Mouse (Mus musculus) layer of hippocampus, adult 18-20 months (tissue): ENCODE data around the gene Gyg. TPM values are rescaled to one million over a fixed set of nuclear protein-coding genes. Genes with fewer than 3 reads are reported as not detected.

ENCODE experiments used
- DNase-seq, 2 experiments: peaks; one replicate each; pipeline ENCODE4 v3.0.0; 2022; ENCODE audit warnings: low spot score in 2 of 2
- long read RNA-seq: library from polyadenylated mRNA; stranded (forward); transcript quantifications from one replicate; pipeline ENCODE4 v2.0.0, GENCODE M21; 2021
- total RNA-seq, 2 experiments: library from RNA; stranded (reverse); gene quantifications; 2 replicates each; pipeline ENCODE4 v1.2.3; 2021

Gene Gyg
- total RNA-seq: 10 to 100 TPM; 43.2 to 46.7 TPM
- long read RNA-seq, transcript Gyg-201 (7 exons, 1,922 nt): major isoform, 17 of 46 reads
- long read RNA-seq, transcript Gyg-204 (8 exons, 1,662 nt): minor isoform, 16 of 46 reads
- long read RNA-seq, partial matches to known transcripts: 7 of 46 reads
- long read RNA-seq, other reads (novel, unspliced or antisense): 6 of 46 reads

GRCm38 (mm10) chr3:20154531-20155367, at the start of gene Gyg:
Gene Gyg (minus strand): TSS chr3:20155317.
- DNase-seq: peak in 1 of 2 experiments; percentile 54

- peak in 1 of 2 experiments; percentile 72 for DNase-seq
Observed at GRCm38 (mm10) chr3:20198869-20199268, 43.8 kb upstream of the Gyg start.

DNA sequence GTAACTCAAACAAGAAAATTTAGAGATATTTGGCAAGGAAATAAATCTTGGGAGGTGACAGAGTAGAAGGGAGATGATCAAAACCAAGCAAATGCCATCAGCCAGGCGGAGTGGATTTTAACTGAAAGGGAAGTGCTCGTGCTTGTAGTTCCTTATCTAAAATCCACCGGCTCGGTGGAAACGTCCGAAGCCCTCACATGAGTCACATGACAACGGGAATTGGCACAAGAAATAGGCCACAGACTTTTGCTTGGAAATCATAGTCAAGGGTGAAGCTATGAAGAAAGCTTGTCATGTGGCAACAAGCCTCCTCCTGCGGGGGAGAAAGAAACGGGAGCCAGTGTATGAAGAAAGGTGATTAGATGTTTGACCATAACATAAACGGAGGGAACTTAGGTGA, 42.8 kb upstream of the Gyg start:
- no peak for DNase-seq

- no peak for DNase-seq
Observed at GRCm38 (mm10) chr3:20188976-20189675, 34.0 kb upstream of the Gyg start.

DNA sequence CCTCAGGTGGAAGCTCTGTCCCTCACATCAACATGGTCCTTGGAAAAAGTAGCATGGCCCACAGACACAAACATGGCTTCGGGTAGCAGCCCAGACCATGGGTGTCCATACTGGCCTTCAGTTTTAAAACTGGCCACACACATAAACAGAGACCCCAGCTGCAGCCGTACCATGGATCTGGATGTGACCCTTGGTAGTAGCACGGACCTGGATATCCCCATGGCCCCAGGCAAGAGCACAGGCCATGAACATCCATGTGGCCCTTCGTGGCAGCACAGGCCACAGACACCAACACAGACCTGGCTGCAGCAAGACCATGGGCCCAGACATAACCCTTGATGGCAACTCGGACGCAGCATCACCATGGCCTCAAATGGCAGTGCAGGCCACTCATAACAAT, 17.3 kb upstream of the Gyg start:
- no peak for DNase-seq

- no peak for DNase-seq
Observed at GRCm38 (mm10) chr3:20167487-20167886, 12.4 kb upstream of the Gyg start.

DNA sequence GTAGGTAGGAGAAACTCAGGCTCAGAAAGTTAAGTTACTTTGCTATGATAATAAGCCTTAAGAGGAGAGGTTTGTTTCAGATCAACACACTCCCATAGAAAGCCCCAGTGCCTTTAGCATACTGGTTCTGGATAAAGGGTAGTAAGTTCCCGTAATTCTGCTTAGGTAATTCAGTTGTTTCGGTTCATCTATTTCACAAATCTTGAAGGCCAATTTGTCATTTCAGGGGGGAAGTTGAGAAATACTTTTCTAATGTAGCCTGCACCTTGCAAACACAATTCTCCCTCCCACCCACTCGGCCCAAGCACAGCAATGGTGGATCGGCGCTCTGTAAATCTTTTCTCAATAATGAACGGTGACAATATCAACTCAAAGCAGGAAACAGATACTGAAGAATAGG, 359 bp upstream of the Gyg start:
- no peak for DNase-seq

DNA sequence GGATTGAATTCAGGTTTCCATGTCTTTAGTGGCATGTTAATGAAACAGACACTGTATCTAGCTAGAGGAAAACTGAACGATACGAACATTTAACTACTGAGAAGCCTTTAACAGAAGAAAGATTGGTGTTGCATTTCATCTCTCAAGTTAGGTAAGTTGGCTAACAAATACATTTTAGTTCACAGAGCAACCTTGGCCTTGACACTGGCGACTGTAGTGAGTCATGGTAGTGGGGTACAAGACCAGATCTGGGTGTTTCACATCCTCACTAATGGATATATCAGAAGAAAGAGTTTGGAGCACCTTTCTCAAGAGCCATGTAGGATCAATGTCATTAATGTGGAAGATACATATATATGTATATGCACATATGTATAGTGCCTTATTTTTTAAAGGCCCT, 3.5 kb downstream of the Gyg start:
- no peak for DNase-seq

DNA sequence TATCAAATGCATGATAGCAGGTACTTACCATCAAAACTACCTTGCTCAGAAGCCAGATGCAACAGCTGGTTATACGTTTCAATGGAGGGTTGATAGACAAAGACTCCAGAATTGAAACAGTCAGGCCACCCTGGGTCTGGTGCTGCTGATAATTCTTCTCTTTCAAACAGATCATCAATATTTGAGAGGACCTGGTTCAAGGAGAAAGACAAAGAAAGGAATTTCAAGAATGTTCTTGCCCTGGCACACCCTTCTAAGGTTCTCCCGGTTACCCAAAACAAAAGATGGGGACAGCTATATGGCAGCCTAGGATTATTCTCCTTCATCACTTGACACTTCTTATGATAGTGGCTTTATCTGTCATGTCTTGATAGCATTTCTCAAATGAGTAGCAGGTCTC, 4.6 kb downstream of the Gyg start:
- DNase-seq: no peak

DNA sequence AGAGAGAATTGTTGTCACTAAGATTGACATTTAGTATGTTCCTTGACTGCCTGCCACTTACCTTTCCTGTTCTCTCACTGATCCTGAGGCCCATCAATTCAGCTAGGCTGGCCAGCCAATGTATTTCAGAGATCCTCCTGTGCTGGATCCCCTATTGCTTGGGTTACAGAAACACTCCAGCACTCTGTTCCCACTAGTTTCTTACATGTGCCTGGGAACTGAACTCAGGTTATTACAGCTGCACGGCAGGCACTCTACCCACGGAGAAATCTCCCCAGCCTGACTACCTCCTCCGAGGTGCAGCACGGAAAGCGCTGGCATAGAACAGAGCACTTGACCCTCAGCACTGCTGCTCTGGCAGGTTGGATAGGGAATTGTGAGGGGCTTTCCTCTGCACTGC, 7.5 kb downstream of the Gyg start:
- DNase-seq: no peak

DNA sequence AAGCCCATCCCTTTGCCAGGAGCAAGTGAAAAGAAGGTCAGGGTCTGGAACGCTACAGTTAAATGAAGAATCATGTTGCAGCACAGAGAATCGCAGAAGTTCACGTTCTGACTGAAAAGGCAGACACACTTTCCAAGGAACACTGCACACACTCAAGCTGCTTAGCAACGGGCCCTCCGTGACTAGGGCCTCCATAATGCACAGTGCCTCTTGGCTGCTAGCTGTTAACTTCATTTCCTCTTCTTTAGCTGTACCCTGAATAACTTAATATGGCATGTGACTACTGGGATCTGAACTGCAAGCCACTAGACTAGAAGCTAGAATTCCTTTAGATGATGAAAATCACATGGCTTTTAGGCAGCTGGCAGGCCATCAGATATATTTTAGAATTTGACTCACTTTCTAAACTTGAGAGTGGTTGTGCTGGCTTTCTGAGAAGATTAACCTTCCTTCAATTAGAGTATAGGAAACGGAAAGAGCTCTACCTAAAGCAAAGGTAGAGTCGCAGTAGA, 8.2 kb downstream of the Gyg start:
- peak in 1 of 2 experiments; percentile 26 for DNase-seq

DNA sequence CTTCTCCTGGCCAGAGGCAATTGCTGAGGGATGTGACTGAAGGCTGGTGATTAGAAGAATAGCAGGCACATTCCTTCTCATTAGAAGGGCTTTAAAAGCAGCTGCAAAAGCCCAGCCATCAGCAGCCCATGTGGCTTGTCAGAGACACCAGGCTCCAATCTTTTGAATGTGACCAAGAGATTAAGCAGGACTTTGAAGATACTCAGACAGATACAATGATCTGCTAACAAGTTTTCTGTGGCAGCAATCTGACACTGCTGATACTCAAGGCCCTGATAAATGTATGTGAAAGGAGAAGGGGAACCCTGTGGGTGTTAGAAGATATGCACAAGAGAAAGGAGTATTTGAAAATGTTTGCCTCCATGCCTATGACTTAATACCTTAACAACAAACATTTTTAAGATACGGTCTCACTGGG, 9.4 kb downstream of the Gyg start:
- no peak for DNase-seq

- DNase-seq: peak in 1 of 2 experiments; percentile 34
Observed at GRCm38 (mm10) chr3:20144401-20144800, 10.7 kb downstream of the Gyg start.

- no peak for DNase-seq
Observed at GRCm38 (mm10) chr3:20143726-20144125, 11.4 kb downstream of the Gyg start.

DNA sequence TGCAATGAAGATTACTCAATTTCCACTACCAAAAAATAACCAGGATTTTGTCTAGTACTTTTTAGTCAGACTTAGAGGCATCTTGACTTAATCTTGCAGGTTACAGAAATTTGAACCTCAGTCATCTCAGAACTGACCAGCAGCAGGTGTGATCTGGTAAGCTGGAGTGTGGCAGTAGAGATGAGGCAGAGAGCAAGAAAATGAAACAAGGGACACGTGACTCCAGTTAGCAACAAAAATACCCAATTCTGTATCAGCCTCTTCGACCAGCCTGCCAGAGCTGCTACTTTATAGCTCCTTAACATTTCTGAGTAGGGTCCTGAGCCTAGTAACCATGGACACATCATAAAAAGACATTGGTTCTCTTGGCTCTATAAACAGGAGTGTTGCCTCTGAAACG, 12.5 kb downstream of the Gyg start:
- no peak for DNase-seq

DNA sequence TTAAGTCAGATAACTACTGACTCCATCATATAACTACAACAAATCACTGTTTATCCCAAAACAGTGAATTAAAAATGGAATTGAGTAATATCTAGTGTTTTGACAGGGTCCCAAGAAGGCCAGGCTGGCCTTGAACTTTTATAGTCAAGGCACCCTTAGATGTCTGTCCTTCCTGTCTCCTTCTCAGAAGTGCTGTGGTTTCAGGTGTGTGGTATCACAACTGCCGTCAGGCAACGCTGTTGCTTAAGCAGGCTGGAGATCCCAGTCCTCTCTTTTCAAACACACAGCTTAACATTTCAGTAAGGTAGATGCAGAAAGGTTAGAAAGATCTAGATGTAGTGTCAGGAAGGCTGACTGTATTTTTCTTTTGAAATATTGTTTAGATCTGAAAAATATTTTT, 13.0 kb downstream of the Gyg start:
- DNase-seq: no peak

- no peak for DNase-seq
Observed at GRCm38 (mm10) chr3:20141679-20142078, 13.4 kb downstream of the Gyg start.

- DNase-seq: no peak
Observed at GRCm38 (mm10) chr3:20141240-20141639, 13.9 kb downstream of the Gyg start.

DNA sequence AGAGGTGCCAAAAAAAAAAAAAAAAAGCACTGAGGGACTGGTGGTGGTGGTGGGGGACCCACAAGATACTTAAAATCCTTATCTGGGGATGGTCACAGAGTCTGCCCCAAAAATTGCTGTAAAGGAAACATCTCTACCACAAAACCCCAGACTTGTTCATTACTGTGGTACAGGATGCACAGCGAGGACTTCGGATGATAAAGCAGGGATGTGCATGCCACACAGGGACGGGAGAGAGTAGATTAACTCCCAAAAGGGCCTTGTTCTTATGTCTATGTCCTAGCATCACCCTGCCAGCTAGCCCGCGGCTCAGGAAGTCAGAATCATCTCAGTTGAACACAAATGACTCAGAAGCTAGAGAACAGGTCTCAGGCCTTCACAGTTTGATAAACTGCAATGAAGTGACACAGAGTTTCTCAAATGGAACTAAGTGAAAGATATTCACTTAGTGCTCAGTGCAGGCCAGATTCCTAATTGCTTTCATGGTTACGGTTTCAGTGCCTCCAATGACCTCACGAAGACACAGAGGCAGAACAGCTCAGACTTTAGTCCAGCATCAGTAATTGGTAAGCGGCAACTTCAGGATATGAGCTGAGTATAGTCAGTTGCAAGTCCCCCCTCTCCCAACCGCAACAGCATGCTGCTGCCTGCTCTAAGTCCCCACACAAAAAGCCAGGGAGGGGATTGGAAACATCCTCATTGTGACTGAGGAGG, 18.1 kb downstream of the Gyg start:
- DNase-seq: no peak

DNA sequence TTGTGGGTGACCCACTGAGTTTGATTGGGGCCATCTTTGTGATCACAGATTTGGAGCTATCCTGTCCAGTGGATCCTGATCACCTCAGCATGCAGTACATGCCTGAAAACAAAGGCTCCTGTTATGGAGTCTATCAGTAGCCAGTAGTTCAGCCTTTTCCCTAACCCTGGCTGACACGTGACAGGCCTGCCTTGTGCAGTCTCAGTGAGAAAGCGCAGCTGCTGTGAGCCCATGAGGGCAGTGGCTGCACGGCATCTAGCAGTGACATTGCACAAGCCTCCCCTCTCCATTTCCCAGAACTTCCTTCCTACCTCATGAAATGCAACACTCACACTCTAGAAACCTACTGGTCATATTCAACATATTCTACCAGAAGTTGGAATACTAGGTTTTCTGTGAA, 20.6 kb downstream of the Gyg start:
- DNase-seq: no peak

- DNase-seq: peak in 1 of 2 experiments; percentile 54
Observed at GRCm38 (mm10) chr3:20133745-20134144, 21.4 kb downstream of the Gyg start.
